Mouse (Mus musculus): ENCODE data around the gene Gm27021.
A peak's percentile ranks its signal among the peaks of the same experiment; 100 is the strongest.

Gm27021 gene

DNA sequence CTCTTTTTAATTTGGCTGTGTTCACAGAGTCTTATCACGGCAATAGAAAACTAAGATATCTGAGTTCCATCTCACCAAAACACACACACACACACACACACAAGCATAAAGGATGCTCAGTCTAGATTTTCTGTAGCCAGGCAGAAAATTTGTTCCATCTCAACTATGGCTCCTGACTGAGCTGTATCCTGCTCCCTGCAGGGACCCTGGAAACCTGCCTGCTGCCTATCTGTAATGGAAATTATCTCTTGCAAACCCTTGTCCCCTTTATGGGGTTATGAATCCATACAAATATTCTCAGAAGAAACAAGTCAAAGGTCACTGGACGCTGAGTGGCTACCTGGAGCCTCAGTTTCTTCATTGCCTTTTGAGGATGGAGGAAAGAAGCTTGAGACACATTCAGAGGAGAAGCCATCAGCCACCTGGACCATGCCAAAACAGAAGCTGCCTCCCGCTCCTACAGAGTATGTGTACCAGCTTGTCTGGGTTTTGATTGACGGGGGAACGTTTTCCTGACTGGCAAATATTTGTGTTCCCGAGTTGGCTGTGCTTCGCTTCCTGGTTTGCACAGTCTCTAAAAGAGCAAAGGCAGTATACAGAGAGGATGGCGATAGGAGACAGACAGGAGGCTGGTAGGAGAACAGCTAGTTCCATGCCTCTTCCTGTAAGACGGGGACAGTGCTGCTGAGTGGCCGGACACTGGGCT lies 76.1 kb downstream of the Gm27021 start:
- DNase-seq, result peak; percentile 46 to 52

DNA sequence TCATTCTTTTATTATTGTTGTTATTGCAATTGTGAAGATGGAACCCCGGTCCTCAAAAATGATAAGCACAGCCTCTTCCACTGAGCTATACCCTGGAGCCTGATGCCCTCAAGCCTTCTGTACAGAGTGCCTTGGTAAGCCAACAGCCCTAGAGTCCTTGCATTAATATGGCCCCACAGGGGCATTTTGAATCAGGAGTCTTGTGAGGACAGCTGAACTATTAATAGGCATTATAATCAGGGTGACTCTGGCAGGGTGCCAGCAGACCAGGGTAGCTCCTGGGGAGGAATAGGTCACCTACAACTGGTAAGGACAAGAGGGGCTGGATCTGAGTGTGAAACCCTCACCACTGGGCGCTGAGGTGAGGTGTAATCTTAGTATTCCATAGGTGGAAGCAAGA lies 78.0 kb downstream of the Gm27021 start:
- DNase-seq, result peak in 1 of 2 experiments; percentile 62

DNA sequence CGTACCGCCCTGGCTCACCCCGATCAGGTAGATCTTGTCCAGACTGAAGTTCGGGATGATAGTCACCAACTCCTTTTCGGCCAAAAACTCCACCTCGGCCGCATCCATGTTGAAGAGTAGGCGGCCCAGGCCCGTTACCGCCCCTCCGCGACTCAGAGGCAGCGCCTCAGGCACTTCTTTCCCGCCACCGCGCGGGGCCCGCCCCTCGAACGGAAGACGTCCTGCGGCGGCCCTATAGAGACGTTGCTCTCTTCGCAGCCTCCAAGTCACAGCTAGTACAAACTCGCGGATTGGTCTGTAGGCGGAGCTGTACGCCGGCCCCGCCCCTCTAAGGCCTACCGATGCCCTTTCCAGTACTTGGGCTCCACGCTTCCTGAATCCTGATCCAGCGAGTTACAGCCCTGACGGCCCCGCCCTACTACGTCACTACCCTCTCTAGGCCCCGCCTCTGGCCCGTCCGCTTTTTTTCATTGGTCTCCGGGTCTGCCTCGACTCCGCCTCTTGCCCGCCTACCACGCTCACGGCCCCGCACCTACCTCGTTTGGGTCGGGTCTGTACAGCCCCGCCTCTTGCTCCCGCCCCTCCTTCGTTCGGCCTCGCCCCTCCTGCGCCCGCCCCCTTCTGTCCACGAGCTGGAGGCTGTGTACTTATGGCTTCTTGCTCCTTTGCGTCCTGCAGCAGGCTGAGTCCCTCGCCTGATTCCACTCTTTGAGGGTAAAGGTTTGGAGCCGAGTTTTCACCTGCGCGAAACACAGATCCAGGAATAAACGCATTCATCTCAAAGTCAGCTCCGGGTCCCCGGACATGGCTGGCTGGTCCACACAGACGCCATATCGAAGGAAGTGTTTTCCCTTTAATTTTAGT lies 78.7 kb downstream of the Gm27021 start, which contains the start of gene Gins2:
Gene Gins2 (minus strand): TSS at position 397 of the 864 bp plus-strand sequence.
- DNase-seq, result peak; percentile 98 to 99

DNA sequence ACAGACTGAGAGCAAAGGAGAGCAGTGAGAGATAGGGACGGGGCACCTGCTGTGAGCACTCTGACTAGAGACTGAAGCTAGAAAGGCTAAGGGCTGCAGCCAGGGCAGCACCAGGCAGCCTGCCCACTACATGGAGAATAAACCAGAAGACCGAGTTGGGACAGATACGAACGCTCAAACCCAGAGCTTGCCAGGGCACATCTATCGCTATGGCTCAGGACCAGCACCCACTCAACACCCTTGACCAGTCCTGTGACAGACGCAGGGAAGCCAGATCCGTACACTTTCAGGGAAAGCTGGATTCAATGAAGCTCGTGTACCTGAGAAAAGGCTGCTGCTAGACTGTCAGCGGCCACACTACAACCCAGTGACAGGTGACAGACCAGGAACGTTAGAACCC lies 82.4 kb downstream of the Gm27021 start:
- DNase-seq, result no peak

DNA sequence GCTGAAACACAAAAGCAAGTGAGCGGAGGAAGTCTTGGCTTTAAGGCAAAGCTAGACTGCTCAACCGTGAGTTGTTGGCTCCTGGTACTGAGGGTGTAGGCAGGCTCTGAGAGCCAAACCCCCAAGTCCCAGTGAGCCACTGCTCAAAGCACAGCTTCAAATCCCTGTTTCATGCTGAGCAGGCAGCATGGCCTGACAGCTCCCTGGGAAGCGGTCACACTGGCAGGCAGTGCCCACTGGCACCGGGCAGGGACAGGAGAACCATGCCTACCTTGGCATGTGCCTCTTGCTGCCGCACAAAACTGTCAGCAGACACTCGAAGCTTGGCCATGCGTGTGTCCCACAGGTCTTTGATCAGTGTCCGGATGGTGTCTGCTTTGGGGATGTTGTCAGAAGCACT lies 86.1 kb downstream of the Gm27021 start:
- DNase-seq, result no peak

DNA sequence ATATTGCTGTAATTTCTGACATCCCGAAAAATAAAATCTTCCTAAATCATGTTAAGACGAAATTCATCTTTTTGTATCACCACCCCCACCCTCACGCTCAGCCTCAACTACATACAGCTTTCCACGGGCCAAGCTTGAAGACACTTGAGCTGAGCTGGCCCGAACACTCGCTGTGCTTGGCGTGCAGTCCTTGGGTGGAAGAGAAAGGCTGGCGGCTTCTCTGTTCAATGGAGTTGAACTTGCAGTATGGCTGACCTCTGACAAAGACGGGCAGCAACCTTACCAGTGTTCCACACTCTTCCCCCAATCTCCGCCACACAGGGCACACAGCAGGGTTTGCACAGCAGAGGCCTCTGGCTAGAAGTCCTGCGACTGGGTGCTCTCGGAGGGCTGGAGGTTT lies 86.5 kb downstream of the Gm27021 start:
- DNase-seq, result no peak

DNA sequence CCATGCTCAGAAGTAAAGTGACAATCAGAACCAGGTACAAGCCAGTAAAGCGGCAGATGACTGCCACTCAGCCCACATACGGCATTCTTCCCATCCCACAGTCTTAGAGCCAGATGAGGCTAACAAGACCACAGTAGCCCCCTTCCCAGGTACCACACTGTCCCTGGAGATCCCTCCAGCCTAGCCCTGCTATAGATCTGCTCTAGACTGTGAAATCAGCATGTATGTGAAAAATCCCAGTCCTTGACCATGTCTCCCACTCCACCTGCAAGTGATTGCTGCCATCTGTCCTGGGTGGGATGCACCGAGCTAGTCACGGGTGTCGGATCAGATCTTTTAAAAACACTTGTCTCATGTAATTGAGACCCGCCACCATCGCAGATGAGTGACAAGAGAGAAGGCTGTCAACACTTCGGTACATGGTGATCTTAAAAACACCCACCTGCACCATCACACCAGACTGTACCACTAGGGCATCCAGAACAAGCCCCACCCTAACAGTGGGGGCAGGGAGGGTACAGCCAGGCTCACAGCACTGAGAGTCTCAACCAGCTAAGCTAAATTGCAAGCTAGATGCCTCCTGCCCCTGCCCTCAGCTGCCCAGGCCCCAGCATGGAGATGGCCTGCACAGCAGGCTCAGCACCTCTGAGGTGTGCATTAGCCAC lies 87.4 kb downstream of the Gm27021 start:
- DNase-seq, result no peak

DNA sequence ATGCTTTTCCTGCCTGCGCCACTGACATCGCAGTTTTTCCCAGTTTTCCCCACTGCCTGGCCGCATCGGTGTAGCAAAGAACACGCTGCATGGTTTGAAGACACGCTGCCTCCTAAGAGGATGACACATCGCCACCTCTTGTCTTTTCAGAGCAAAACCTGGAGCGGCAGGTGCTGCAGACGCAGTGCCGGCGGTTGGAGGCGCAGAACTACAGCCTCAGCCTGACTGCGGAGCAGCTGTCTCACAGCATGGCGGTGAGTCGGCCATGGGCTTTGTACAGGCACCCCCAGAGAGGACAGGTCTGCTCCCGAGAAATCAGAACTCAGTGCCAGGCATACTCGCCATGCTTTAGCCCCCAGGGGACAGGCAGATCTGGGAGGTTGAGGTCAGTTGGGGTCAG lies 90.1 kb downstream of the Gm27021 start:
- peak in 1 of 2 experiments; percentile 53 for DNase-seq

DNA sequence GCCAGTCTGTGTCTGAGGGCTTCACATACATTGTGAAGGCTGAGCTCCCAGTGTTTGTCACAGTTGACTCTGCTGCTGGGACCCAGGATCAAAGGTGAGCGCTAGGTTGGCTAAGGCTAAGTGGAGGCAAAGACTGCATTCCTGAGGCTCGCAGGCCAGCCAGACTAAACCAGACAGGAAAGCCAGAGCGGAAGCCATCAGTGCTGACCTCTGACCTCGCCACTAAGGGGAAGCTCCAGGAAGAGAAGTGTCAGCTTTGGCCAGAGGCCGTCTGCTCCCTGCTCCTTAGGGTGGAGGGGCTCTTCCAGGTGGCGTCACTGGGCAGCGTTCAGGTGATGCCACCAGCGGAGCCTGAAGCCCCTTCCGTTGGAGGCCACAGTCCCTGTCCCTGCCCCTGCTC lies 92.1 kb downstream of the Gm27021 start:
- DNase-seq, result no peak

DNA sequence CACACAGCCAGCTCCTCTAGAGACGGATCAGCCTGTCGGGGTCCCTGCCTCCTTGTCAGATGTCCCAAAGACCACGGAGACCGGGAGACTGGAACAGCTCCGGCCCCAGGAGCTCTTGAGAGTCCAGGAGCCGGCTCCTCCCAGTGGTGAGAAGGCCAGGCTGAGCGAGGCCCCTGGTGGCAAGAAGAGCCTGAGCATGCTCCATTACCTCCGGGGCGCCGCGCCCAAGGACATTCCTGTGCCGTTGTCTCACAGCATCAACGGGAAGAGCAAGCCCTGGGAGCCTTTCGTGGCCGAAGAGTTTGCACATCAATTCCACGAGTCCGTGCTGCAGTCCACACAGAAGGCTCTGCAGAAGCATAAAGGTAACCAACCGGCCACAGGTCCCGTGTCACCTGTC lies 92.9 kb downstream of the Gm27021 start:
- DNase-seq, result peak in 1 of 2 experiments; percentile 13

DNA sequence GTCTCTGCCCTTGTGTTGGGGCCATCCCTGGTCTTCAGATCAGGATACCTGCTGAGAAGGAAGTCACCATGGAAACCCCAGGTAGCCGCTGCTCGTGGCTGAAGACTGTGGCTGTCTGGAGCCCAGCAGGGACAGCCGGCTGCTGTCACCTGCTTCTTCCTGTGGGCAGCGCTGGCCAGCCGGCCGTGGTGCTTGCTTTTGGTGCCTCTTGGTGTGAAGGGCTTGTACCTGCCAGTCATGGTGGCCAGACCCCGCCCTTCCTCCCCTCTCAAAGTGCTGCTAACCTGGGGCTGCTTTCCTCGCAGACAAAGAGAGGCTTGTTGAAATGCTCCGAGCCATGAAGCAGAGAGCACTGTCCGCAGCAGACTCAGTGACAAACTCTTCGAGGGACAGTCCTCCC lies 94.0 kb downstream of the Gm27021 start:
- peak; percentile 33 to 40 for DNase-seq

DNA sequence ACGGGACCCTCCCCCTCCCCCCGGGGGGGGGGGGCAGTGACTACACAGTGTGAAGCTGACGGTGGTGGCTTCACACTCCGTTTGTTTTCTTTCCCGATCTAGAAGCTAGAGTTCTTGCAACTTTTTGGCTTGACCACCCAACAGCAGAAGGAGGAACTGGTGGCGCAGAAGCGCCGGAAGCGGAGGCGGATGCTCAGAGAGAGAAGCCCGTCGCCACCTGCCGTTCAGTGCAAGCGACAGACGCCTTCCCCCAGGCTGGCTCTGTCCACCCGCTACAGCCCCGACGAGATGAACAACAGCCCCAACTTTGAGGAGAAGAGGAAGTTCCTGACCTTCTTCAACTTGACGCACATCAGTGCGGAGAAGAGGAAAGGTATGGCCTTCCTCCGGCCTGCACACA lies 95.3 kb downstream of the Gm27021 start:
- DNase-seq, result peak; percentile 63 to 68

DNA sequence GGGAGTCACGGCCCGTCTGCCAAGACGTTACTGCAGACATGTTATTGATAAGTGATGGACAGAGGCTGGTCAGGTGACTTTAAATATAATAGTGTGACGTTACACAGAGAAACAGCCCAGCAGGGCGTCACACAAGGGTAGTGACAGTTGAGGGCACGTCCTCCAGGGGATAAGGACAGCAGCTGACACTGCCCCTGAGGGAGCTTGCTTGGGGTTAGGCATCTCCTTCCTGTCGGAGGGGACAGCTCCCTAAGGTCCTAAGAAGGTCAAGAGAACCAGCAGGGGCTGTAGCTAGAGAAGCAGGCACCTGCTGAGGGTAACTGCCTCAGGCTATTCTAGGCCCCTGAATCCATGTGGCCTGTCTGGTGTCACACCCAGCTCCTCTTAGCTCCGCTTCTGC lies 96.3 kb downstream of the Gm27021 start:
- DNase-seq, result peak in 1 of 2 experiments; percentile 8

DNA sequence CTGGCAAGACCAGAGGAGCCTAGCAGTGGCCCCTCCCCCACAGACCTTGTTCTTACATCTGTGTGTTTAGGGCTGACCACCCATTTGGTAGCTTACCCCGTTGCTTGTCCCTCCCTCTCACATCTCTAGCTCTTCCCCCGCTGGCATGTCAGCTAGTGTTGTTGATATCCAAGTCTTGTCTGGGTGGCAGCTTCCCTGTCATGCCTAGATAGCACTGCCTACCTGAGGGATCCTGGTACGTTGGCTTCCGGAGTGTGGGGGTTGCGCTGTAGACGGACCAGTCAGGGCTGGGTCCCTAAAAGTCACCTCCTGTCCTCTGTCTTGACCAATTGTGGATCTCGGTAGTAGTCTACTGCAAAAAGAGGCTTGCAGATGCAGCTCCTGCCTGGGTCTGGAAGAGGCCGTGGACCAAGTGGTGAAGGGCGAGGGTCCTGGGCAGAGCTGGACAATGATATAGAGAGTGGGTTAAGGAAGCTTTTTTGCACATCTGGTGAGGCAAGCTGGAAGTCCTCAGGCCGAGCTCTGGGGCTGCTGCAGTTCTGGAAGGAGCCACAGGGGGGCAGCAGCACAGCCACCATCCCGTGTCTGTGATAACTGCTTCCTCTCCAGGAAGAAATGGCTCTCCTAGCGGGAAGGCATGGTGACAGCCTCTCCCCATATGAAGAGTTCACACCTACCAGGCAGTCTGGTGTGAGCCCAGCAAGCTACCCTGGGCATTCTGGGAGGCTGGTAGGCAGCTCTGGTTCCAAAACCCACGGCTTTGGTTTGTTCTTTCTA lies 97.8 kb downstream of the Gm27021 start:
- peak; percentile 75 to 87 for DNase-seq

DNA sequence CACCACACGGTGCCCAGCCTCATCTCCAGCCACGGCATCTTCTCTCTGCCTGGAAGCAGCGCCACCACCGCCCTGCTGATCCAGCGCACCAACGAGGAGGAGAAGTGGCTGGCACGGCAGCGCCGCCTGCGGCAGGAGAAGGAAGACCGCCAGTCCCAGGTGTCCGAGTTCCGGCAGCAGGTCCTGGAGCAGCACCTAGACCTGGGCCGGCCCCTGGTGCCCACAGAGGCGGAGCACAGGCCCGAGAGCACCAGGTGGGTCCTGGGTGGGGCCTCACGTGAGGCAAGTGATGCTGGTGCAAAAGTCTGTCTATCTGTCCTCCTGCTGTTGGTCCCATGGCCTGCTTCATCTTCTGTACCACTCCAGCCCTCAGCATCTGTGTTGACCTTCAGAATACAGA lies 98.8 kb downstream of the Gm27021 start:
- no peak for DNase-seq

DNA sequence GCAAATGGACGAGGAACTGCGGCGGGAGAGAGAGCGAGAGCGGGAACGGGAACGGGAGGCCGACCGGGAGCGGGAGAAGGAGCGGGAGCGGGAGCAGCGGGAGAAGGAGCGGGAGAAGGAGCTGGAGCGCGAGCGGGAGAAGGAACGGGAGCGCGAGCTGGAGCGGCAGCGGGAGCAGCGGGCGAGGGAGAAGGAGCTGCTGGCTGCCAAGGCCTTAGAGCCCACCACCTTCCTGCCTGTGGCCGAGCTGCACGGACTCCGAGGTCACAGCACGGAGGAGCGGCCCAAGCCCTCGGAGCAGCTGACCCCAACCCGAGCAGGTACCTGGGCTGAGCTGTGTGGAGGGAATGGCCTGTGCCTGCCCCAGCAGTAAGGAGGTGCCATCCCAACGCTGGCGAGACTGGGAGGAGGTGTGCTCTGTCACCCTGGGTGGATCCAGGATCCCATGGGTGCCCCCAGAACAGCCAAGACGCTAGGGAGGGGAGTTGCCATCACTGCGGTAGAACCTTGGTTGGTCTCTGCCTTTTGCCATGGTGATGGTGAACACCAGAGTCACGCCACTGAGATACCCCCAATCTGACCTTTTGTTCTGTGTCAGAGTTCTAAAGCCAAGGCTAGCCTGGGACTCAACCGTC lies 99.6 kb downstream of the Gm27021 start:
- no peak for DNase-seq

DNA sequence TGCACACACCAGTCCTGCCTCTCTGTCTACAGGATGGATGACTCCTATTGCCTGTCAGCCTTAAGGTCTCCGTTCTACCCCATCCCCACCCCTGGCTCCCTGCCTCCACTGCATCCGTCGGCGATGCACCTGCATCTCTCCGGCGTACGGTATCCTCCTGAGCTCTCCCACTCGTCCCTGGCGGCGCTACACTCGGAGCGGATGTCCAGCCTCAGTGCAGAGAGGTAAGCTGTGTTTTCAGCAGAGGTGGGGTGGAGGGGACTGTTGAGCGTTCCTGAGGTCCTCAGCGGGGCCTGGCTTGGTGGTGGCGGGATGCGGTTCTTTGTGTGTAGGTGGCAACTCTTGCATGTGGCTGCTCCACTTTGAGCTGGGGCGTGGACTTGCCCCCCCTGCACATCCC lies 100.1 kb downstream of the Gm27021 start:
- no peak for DNase-seq

DNA sequence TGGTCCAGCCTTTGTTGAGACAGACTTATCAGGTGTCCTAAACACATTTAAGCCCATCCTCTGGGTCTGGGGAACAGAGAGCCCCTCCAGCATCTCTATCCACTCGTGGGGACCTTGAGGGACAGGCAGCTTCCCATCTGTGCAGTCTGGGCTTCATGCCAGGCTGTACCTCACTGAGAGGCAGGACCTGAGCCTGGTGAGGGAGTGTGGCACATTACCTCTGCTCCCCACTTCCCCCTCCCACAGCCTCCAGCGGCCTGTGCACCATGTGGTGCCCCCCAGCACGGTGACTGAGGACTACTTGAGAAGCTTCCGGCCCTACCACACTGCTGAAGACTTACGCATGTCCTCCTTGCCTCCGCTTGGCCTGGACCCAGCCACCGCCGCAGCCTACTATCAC lies 101.2 kb downstream of the Gm27021 start:
- DNase-seq, result peak; percentile 67 to 73

DNA sequence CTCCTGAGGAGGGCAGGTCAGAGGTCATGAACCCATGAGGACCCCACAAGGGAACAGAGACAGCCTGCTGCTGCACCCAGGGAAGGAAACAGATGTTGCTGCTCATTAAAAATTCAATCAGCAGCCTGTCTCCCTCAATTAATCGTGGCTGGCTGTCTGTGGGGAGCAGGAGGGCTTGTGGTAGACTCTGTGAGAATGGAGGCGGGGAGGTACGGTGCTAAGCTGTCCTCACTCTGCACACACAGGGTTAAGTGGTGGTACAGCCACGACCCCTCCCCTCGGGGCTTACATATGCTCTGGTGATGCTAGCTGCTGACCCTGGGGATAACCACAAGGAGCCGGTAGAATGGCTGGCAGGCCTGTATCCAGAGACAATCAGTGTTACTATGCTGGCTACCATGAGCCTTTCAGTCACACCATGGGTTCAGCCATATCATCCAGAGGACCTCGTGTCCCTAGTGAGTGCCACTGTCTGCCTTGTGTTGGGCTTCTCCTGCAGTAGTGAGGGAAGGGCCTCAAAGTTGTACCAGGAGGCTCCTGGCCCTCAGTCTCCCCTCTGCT lies 102.6 kb downstream of the Gm27021 start:
- no peak for DNase-seq

DNA sequence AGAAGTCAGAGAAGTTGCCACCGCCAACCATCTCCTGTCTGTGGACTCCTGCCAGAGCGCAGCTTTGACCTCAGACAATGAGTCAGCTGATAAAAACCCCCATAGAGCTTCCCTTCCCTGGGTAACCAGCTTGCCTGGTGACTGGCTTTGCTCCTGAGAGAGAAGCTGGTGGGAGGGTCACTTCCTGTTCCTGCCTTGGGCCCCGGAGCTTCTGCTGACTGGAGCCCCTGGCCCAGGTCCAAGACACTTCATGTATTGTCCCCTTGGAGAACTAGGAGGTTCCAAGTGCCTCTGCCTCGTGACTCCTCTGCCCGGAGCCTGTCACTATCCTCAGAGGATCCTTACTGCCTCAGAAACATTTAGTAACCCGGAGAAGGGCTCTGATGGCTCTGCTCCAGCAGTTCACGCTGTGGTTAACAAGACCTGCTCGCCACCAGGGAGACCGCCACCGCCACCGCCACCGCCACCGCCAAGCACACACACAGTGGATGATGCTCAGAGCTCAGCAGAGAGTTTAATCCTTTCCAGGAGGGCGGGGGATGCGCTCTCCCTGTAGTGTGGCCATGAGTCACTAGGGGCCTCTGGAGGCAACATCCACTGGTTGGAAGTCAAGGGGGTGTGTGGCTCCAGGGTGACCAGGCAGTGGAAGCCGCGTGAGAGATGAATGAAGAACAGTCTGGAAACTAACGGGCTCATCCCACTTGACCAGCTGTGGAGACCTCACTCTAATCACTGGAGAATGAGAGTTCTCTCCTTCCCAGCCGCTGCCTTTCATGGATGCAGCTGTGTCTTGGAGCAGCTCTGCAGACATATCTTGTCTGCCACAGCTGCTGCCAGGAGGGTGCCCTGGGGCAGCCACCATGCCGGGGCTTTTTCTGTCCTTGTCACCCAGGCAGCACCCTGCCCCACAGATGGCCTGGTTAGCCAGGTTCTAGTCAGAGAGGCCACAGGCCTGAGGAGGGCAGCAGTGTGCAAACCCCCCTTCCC lies 103.7 kb downstream of the Gm27021 start:
- peak; percentile 68 to 74 for DNase-seq

DNA sequence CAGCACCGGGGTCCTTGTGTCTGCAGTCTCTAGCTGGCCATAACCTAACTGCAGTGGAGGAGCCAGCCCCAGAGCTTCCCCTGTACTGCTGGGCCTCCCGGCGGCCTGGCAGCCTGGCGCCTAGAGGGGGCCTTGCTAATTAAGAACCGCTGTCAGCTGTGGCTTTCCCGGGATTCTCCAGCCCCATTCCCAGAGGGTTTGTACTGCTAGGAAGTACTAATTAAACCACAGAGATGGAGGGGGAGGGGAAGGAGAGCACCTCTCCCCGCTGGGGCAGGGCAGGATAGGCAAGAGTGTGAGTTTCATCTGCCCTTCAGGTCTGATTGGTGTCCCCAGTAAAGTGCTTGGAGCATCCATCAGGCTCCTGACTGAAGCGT lies 104.5 kb downstream of the Gm27021 start:
- DNase-seq, result peak in 1 of 2 experiments; percentile 28
